Mouse (Mus musculus): Measurements from ENCODE around the gene Nol9.

- TF ChIP-seq CTCF (IDR thresholded peaks at IDR 0.05; ENCODE audit: low read depth), result no peak
- TF ChIP-seq EP300 (IDR thresholded peaks at IDR 0.05; ENCODE audit: low read depth), result no peak
Observed at GRCm38 (mm10) chr4:152070494-152071396, 31.6 kb downstream of the Nol9 start.

Data from heart, postnatal 0 days (tissue).